ENCODE assay signal across 8 mouse cellular contexts in genomic region chr12:86945126-86945525, GRCm38 (mm10). TPM values are rescaled to one million over a fixed set of nuclear protein-coding genes. Genes with fewer than 3 reads are reported as not detected.
DNase-seq lines count a peak whose midpoint lies in the region; ATAC-seq lines count a peak whose summit lies in the region.

No protein-coding gene starts in this region.

- ATAC-seq in activated CD4-positive, CD25-positive, alpha-beta regulatory T cell, adult 4 months, result no peak

- peak; percentile 84 for DNase-seq in A20 (ENCODE audit: low read depth, low spot score)
- DNase-seq in Muller cell, postnatal 12 days (ENCODE audit: inconsistent ontology term), result peak; percentile 73
- DNase-seq in cerebellum, postnatal 14 days, result peak; percentile 83 to 85
- DNase-seq in gastrocnemius, postnatal 10 days, result peak; percentile 45
- peak; percentile 88 for DNase-seq in layer of hippocampus, adult 11-12 months (ENCODE audit: low spot score)
- peak; percentile 91 for DNase-seq in lung, postnatal 25 days (ENCODE audit: low spot score)
- peak; percentile 62 for DNase-seq in right cerebral cortex, postnatal 25 days

RNA-seq across cellular contexts. Expression of gene Cipc, which starts 1.7 kb away (rescaled TPM):
- 10 to 100 TPM; 17.5 to 22.8 TPM for total RNA-seq in gastrocnemius, postnatal 10 days (2021)
- 10 to 100 TPM; 19.8 to 20.1 TPM for polyA plus RNA-seq in activated CD4-positive, CD25-positive, alpha-beta regulatory T cell, adult 4 months (2017; shearing (Covaris generic))

RNA-seq across cellular contexts. Expression of gene Zdhhc22, which starts 45.1 kb away (rescaled TPM):
- not detected for total RNA-seq in gastrocnemius, postnatal 10 days (2021)
- polyA plus RNA-seq in activated CD4-positive, CD25-positive, alpha-beta regulatory T cell, adult 4 months (2017; shearing (Covaris generic)), result under 1 TPM in 1 of 2 experiments, not detected in 1; 0.60 TPM
